Mouse (Mus musculus): ENCODE measurements around the gene Uba1y.

The Uba1y gene

GRCm38 (mm10) chrY:818396-818795 lies at the start of gene Uba1y:
TSS of gene Uba1y (plus strand) at chrY:818649.
- DNase-seq (ENCODE audit: low spot score): no peak

- peak; percentile 45 for DNase-seq (ENCODE audit: low spot score)
These were observed 21.1 kb upstream of the Uba1y start, which contains the start of gene Zfy1 for GRCm38 (mm10) chrY:797309-797708. TSS of gene Zfy1 (minus strand) at chrY:797409.

GRCm38 (mm10) chrY:808991-809661 lies 9.3 kb upstream of the Uba1y start:
- peak; percentile 76 for DNase-seq (ENCODE audit: low spot score)

- DNase-seq (ENCODE audit: low spot score): no peak
These were observed 54.0 kb downstream of the Uba1y start for GRCm38 (mm10) chrY:872404-872803.

- no peak for DNase-seq (ENCODE audit: low spot score)
These were observed 54.6 kb downstream of the Uba1y start for GRCm38 (mm10) chrY:872855-873549.
